Mouse (Mus musculus): ENCODE measurements at regions not wholly inside any gene's neighbourhood (a gene's known extent, or its start where the extent isn't known, plus 50 kb on each side); places are given as distances from the start of the nearest gene placed in this dataset.

- Histone ChIP-seq H3K9me3 (replicated peaks) (no peaks in the 10 kb centered on the region), H3K36me3 (no peaks in the 10 kb centered on the region), H3K4me1 (no peaks in the 10 kb centered on the region), H3K4me3 (no peak overlapping the region), H3K27ac (no peak overlapping the region), H3K27me3 (ENCODE audit: low read depth, poor library complexity, severe bottlenecking) (no peaks in the 10 kb centered on the region)
- DNase-seq (ENCODE audit: low spot score) = no peak
Measured at GRCm38 (mm10) chr15:69632306-69632705, 3131.6 kb upstream of the Lrrc6 start.

- Histone ChIP-seq H3K36me3 (no peaks in the 10 kb centered on the region), H3K4me1 (no peaks in the 10 kb centered on the region), H3K27ac (no peak overlapping the region), H3K27me3 (ENCODE audit: low read depth, poor library complexity, severe bottlenecking) (no peaks in the 10 kb centered on the region), H3K4me3 (no peak overlapping the region), H3K9me3 (replicated peaks) (no peaks in the 10 kb centered on the region)
- 92% methylated on average over 2 of the region's 2 CpGs for WGBS
- DNase-seq (ENCODE audit: low spot score) = no peak
Measured at GRCm38 (mm10) chr15:69617998-69618397, 3117.3 kb upstream of the Lrrc6 start.

DNA sequence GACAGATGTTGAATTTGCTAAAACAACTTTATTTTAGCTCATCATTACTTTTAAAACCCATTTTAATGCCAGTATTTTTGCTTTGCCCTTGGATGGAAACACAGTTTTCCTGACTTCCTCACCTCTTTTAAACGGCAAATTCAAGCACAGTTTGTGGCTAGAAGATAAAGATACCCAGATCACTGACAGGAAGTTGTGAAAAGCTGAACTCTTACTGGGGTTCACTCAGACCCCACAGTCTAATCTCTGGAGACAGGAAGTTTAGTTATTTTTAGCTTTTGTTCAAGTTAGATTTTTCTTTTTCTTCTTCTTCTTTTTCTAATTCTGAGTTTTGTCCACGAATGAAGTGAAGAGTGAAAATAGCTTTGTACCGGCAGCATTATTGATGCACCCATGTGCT, 3113.3 kb upstream of the Lrrc6 start:
- H3K4me1 ChIP-seq = no peaks in the 10 kb centered on the region
- no peaks in the 10 kb centered on the region for H3K27me3 ChIP-seq (ENCODE audit: low read depth, poor library complexity, severe bottlenecking)
- H3K9me3 ChIP-seq (replicated peaks) = no peaks in the 10 kb centered on the region
- 85% methylated on average over 3 of the region's 3 CpGs for WGBS
- H3K27ac ChIP-seq = no peak overlapping the region
- DNase-seq (ENCODE audit: low spot score) = no peak
- no peak overlapping the region for H3K4me3 ChIP-seq
- no peaks in the 10 kb centered on the region for H3K36me3 ChIP-seq

DNA sequence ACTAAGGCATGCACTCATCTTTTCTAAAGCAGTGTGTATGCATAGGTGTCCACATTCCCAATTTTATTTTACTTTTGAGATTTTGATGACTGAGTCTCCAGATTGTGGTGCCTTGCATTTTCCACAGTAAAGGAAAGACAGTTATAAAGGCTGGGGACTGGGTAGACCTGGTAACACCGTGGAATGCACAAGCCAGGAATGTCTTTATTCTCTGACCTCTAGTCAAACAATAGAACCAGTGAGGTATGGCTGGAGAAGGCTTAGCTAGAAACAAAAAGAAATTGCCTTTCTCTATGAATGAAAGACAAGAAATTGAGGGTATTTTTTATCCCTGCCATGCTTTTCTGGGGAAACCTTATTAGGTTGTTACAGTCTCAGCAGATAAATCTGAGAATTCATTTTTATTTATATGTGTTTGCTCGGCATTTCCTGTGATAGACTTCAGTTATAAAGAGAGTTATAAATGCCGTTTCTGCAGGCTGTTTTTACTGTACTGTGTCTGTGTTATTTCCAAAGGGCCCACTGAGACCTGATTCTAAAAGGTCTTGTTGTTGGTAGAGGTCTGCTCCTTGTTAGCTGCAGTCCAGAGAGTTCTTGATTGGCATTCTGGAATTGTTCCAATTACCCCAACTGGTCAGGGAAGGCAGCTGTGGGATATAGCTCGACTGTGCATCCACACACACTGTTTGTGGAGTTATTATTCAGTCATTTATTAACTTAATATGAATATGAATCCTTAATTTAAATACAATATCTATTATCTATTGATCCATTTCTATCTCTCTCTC, 3090.7 kb upstream of the Lrrc6 start:
- Histone ChIP-seq H3K36me3 (no peaks in the 10 kb centered on the region), H3K4me1 (no peaks in the 10 kb centered on the region), H3K27ac (no peak overlapping the region), H3K4me3 (no peak overlapping the region), H3K27me3 (ENCODE audit: low read depth, poor library complexity, severe bottlenecking) (no peaks in the 10 kb centered on the region), H3K9me3 (replicated peaks) (no peaks in the 10 kb centered on the region)
- DNase-seq (ENCODE audit: low spot score) = no peak
- 77% methylated on average over 4 of the region's 4 CpGs for WGBS

DNA sequence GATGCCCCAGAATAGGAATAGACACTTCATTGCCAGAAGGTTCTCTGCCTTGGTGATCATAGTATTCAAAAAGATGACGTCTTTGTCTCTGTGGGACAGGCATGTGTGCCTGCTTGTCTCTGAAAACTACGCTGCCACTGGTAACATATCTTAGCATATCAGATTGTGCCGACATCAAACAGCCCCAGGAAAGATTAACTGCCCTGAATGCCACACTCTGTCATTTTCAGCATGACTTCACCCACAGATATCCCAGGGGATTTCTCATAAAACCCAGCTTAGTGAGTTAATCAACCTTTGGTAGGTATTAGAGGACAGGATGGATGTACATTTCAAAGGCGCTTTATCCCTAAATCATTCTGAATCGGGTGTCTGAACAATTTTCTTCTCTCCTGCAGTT, 3087.4 kb upstream of the Lrrc6 start:
- DNase-seq (ENCODE audit: low spot score) = no peak
- WGBS = 76% methylated on average over 5 of the region's 5 CpGs
- Histone ChIP-seq H3K4me3 (no peak overlapping the region), H3K27me3 (ENCODE audit: low read depth, poor library complexity, severe bottlenecking) (no peaks in the 10 kb centered on the region), H3K4me1 (no peaks in the 10 kb centered on the region), H3K36me3 (no peaks in the 10 kb centered on the region), H3K9me3 (replicated peaks) (no peaks in the 10 kb centered on the region), H3K27ac (no peak overlapping the region)

GRCm38 (mm10) chr15:69576742-69577141, 3076.0 kb upstream of the Lrrc6 start:
- no peak overlapping the region for H3K27ac ChIP-seq
- WGBS = 29% methylated on average over 2 of the region's 2 CpGs
- H3K9me3 ChIP-seq (replicated peaks) = no peaks in the 10 kb centered on the region
- no peak for DNase-seq (ENCODE audit: low spot score)
- no peak overlapping the region for H3K4me3 ChIP-seq
- no peaks in the 10 kb centered on the region for H3K36me3 ChIP-seq
- H3K27me3 ChIP-seq (ENCODE audit: low read depth, poor library complexity, severe bottlenecking) = no peaks in the 10 kb centered on the region
- H3K4me1 ChIP-seq = no peaks in the 10 kb centered on the region

GRCm38 (mm10) chr15:69575611-69576153, 3075.0 kb upstream of the Lrrc6 start:
- 58% methylated on average over 4 of the region's 4 CpGs for WGBS
- H3K27ac ChIP-seq = no peak overlapping the region
- DNase-seq (ENCODE audit: low spot score) = no peak
- no peaks in the 10 kb centered on the region for H3K27me3 ChIP-seq (ENCODE audit: low read depth, poor library complexity, severe bottlenecking)
- H3K9me3 ChIP-seq (replicated peaks) = no peaks in the 10 kb centered on the region
- no peaks in the 10 kb centered on the region for H3K36me3 ChIP-seq
- H3K4me1 ChIP-seq = no peaks in the 10 kb centered on the region
- H3K4me3 ChIP-seq = no peak overlapping the region

DNA sequence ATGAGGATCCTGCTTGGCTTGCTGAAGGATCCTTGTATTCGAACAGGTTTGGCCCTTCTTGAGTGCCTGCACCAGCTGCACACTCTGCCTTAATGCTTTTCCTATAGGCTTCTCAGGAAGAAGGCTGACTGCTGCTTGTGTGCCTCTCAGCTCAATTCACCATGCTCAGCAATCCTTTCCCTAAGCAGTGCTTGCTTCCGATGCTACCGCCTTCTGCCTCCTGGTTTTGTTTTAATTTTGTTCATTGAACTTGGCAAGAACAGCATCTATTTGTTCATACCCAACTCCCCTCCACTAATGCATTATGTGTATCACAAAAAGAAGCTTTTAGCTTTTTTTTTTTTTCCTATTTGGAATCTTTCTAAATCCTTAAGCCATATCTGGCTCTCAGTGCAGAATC, 3053.5 kb upstream of the Lrrc6 start:
- WGBS = 91% methylated on average over 3 of the region's 3 CpGs
- H3K27me3 ChIP-seq (ENCODE audit: low read depth, poor library complexity, severe bottlenecking) = no peaks in the 10 kb centered on the region

GRCm38 (mm10) chr15:69552062-69552628, 3051.4 kb upstream of the Lrrc6 start:
- no peaks in the 10 kb centered on the region for H3K36me3 ChIP-seq
- DNase-seq (ENCODE audit: low spot score) = no peak
- no peaks in the 10 kb centered on the region for H3K27me3 ChIP-seq (ENCODE audit: low read depth, poor library complexity, severe bottlenecking)
- no peaks in the 10 kb centered on the region for H3K4me1 ChIP-seq
- H3K9me3 ChIP-seq (replicated peaks) = no peaks in the 10 kb centered on the region
- H3K27ac ChIP-seq = no peak overlapping the region
- H3K4me3 ChIP-seq = no peak overlapping the region
- 86% methylated on average over 5 of the region's 5 CpGs for WGBS

More for the DNA sequence above, 3053.5 kb upstream of the Lrrc6 start:
- no peaks in the 10 kb centered on the region for H3K9me3 ChIP-seq (replicated peaks)
- DNase-seq (ENCODE audit: low spot score) = no peak
- H3K27ac ChIP-seq = no peak overlapping the region
- H3K4me1 ChIP-seq = no peaks in the 10 kb centered on the region
- no peaks in the 10 kb centered on the region for H3K36me3 ChIP-seq
- no peak overlapping the region for H3K4me3 ChIP-seq

DNA sequence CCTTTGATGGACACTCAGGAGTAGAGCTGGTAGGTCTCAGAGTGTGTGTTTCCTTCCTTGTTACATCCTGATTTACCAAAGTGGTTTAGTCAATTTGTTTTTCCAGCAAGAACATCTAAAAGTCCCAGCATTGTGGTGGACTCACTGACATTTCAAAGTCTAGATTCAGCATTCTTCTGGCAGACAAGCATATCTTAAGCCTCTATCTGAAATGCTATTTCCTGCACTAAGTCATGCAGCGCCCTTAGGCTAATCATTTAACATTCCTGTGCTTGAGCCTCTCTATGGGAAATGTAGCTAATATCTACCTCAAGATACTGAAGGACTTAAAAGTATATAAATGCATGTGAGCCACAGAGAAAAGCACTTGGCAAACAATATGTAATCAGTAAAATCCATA, 3050.3 kb upstream of the Lrrc6 start:
- WGBS = 71% methylated on average over 1 of the region's 1 CpGs
- no peaks in the 10 kb centered on the region for H3K27me3 ChIP-seq (ENCODE audit: low read depth, poor library complexity, severe bottlenecking)
- no peaks in the 10 kb centered on the region for H3K36me3 ChIP-seq
- no peak overlapping the region for H3K27ac ChIP-seq
- H3K4me3 ChIP-seq = no peak overlapping the region
- DNase-seq (ENCODE audit: low spot score) = no peak
- no peaks in the 10 kb centered on the region for H3K4me1 ChIP-seq
- H3K9me3 ChIP-seq (replicated peaks) = no peaks in the 10 kb centered on the region

DNA sequence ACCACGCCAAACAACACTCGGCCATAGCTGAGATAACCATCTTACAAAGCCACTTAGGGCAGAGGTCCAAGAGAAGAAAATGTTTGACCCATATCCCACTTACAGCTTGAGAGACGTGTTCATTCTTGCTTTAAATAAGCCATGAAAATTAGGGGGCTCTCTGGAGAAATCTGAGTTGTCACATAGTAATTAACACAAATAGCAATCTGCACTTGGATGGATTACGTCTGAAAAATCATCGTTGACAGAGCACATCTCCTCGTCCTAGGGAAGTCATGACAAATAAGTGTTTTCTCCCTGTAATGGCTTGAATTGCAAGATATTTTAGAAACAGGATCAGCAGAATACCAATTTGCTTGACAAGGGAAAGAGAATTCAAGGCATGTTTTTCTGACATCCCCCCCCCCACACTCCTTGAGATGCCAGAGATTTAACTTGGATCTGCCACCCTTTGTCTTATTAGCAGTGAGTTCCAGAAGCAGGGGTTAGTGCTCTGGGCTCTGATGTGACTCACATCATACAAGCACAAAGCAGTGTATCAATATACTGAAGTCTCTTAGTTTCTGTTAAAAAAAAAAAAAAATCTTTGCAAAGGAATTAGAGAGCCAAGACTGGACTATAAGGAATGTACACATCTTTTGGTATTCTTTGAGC, 3025.9 kb upstream of the Lrrc6 start:
- no peaks in the 10 kb centered on the region for H3K36me3 ChIP-seq
- no peaks in the 10 kb centered on the region for H3K9me3 ChIP-seq (replicated peaks)
- WGBS = 77% methylated on average over 6 of the region's 6 CpGs
- H3K27ac ChIP-seq = no peak overlapping the region
- H3K27me3 ChIP-seq (ENCODE audit: low read depth, poor library complexity, severe bottlenecking) = no peaks in the 10 kb centered on the region
- H3K4me3 ChIP-seq = no peak overlapping the region
- H3K4me1 ChIP-seq = no peaks in the 10 kb centered on the region
- DNase-seq (ENCODE audit: low spot score) = no peak

DNA sequence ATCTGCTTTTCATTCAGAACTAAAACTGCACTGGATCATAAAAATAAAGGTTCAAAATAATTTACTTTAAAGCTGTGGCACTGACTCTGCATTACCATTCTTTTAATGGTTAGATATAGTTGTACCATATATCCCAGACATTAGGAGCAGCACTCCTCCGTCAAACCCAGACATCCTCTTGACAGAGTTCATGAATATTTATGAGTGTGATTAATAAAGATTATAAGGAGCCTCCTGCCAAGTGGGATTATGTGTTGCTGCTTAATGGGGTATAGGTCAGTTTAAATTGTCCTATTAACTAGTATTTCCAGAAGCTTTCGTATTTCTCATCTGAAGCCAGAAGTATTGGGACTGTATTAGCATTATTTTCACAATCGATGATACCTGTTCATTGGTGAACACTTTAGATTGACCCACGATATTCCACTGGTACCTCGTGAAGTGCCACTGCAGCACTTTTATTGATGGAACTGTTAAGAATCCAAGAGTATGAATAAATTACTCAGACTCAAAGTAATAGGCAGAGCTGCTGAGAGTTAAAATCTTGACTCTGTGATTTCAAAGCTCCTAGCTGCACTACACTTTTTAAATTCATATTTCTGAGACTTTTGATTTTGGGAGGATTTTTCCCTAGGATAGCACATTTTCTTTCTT, 2983.8 kb upstream of the Lrrc6 start:
- no peak for DNase-seq (ENCODE audit: low spot score)
- WGBS = 85% methylated on average over 5 of the region's 5 CpGs
- no peaks in the 10 kb centered on the region for H3K4me1 ChIP-seq
- H3K27ac ChIP-seq = no peak overlapping the region
- H3K36me3 ChIP-seq = no peaks in the 10 kb centered on the region
- H3K4me3 ChIP-seq = no peak overlapping the region
- no peaks in the 10 kb centered on the region for H3K9me3 ChIP-seq (replicated peaks)
- H3K27me3 ChIP-seq (ENCODE audit: low read depth, poor library complexity, severe bottlenecking) = no peaks in the 10 kb centered on the region

GRCm38 (mm10) chr15:69483096-69483495, 2982.4 kb upstream of the Lrrc6 start:
- no peaks in the 10 kb centered on the region for H3K9me3 ChIP-seq (replicated peaks)
- H3K27me3 ChIP-seq (ENCODE audit: low read depth, poor library complexity, severe bottlenecking) = no peaks in the 10 kb centered on the region
- no peak for DNase-seq (ENCODE audit: low spot score)
- H3K27ac ChIP-seq = no peak overlapping the region
- H3K4me3 ChIP-seq = no peak overlapping the region
- no peaks in the 10 kb centered on the region for H3K4me1 ChIP-seq
- WGBS = 73% methylated on average over 2 of the region's 2 CpGs
- no peaks in the 10 kb centered on the region for H3K36me3 ChIP-seq
